Mouse (Mus musculus): ENCODE measurements around the gene 1810062G17Rik.

The 1810062G17Rik gene

GRCm38 (mm10) chr3:36478776-36479175 lies 3.0 kb downstream of the 1810062G17Rik start:
- DNase-seq, result no peak

GRCm38 (mm10) chr3:36480486-36480885 lies 4.7 kb downstream of the 1810062G17Rik start:
- DNase-seq, result no peak

GRCm38 (mm10) chr3:36481776-36482193 lies 6.0 kb downstream of the 1810062G17Rik start:
- peak; percentile 11 for DNase-seq

GRCm38 (mm10) chr3:36482940-36483339 lies 7.2 kb downstream of the 1810062G17Rik start:
- DNase-seq, result no peak

- no peak for DNase-seq
These were observed 8.6 kb downstream of the 1810062G17Rik start for GRCm38 (mm10) chr3:36484292-36484691.

- DNase-seq, result no peak
These were observed 10.4 kb downstream of the 1810062G17Rik start for GRCm38 (mm10) chr3:36486176-36486575.

GRCm38 (mm10) chr3:36486881-36487280 lies 11.1 kb downstream of the 1810062G17Rik start:
- DNase-seq, result no peak

GRCm38 (mm10) chr3:36488367-36488766 lies 12.6 kb downstream of the 1810062G17Rik start:
- no peak for DNase-seq

GRCm38 (mm10) chr3:36488899-36489589 lies 13.3 kb downstream of the 1810062G17Rik start:
- no peak for DNase-seq

- no peak for DNase-seq
These were observed 13.8 kb downstream of the 1810062G17Rik start for GRCm38 (mm10) chr3:36489590-36489910.

- no peak for DNase-seq
These were observed 15.8 kb downstream of the 1810062G17Rik start for GRCm38 (mm10) chr3:36491535-36491934.

- DNase-seq, result no peak
These were observed 17.1 kb downstream of the 1810062G17Rik start for GRCm38 (mm10) chr3:36492716-36493391.

GRCm38 (mm10) chr3:36493641-36494283 lies 18.0 kb downstream of the 1810062G17Rik start:
- no peak for DNase-seq

GRCm38 (mm10) chr3:36494613-36495012 lies 18.9 kb downstream of the 1810062G17Rik start:
- DNase-seq, result no peak

GRCm38 (mm10) chr3:36495436-36495835 lies 19.7 kb downstream of the 1810062G17Rik start:
- peak; percentile 96 for DNase-seq

GRCm38 (mm10) chr3:36496273-36496672 lies 20.5 kb downstream of the 1810062G17Rik start:
- DNase-seq, result no peak

- peak; percentile 81 for DNase-seq
These were observed 21.0 kb downstream of the 1810062G17Rik start for GRCm38 (mm10) chr3:36496746-36497145.

- no peak for DNase-seq
These were observed 22.5 kb downstream of the 1810062G17Rik start for GRCm38 (mm10) chr3:36498224-36498623.

GRCm38 (mm10) chr3:36499418-36499817 lies 23.7 kb downstream of the 1810062G17Rik start:
- DNase-seq, result no peak

GRCm38 (mm10) chr3:36500976-36501375 lies 25.2 kb downstream of the 1810062G17Rik start:
- DNase-seq, result no peak

- no peak for DNase-seq
These were observed 25.8 kb downstream of the 1810062G17Rik start for GRCm38 (mm10) chr3:36501546-36501945.

- no peak for DNase-seq
These were observed 29.6 kb downstream of the 1810062G17Rik start for GRCm38 (mm10) chr3:36505306-36505705.

GRCm38 (mm10) chr3:36505809-36506735 lies 30.3 kb downstream of the 1810062G17Rik start:
- DNase-seq, result no peak
